Mouse (Mus musculus) G1E-ER4 (cell line): ENCODE data around the gene Lrrc2. TPM values are rescaled to one million over a fixed set of nuclear protein-coding genes. Genes with fewer than 3 reads are reported as not detected.

Experiments used
- GATA1 ChIP-seq: IDR thresholded peaks from one replicate; pipeline ENCODE4 v1.8.0; 2012; ENCODE audit warnings: low read length, inconsistent platforms
- polyA plus RNA-seq: library from polyadenylated mRNA; stranded (reverse); fragments of >175 nt; gene quantifications from 2 replicates; pipeline ENCODE4 v1.2.3, GENCODE M21; 2012

Lrrc2 gene
- polyA plus RNA-seq, 1 experiment = not detected

DNA sequence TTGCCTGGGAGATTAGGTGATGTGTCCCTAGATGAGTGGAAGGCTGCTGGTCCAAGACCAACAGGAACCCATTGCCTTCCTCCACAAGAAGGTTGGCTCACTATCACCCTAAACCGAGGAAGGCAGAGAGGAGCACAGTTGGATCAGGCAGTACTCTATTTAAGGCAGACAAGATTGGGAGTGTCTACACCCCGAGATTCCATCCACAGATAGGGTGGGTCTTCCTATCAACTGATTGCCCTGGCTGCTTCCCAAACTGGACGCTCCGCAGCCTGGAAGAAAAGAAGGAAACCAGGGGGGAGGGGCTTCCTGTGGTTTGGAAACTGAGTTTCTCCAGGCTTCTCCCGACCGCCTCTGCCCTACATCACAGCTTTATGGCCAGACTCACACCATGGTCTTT, 38.9 kb downstream of the Lrrc2 start, which contains the start of gene Rtp3:
Rtp3 (minus strand) TSS at position 380 of the 400 bp plus-strand sequence.
- no peak for TF ChIP-seq GATA1

DNA sequence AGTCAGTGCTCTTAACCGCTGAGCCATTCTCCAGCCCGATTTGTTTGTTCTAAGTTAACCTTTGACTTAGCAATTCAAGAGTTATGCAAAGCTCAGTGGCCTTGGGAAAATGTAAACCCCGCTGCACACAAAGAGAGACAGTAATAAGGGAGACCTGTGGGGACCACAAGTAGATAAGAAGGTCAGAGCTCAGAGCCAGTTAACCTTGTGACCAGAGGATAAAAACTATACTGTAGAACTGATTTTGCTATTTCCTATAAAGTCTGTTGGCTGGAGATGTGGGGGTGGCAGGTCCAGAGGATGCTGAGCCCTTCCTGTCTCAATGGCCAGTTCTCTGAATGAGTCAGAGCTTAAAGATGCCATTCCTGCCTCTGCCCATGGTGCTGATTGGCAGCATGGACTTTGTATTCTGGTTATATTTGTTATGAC, 42.0 kb downstream of the Lrrc2 start:
- TF ChIP-seq GATA1 = no peak

DNA sequence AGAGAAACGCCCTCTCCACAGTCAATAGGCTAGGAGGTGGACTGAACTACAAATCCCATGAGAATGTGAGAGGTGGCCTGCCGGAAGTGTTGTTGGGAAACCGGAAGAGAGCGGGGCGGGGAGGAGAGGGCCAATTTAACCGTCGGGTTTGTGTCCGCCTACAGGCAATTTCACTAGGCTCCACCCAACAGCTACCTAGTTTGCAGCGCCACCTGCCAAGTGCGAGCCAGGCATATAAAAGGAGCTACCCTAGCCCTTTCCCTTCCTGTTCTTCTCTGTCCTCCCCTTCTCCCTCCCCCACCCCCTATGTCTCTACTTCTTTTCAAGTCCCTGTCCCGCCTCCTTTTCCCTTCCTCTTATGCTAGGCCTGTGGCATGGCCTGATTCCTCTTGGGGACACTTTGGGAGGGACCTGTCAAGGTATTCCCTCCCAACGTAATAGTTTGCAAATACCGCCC, 43.4 kb downstream of the Lrrc2 start:
- no peak for TF ChIP-seq GATA1

DNA sequence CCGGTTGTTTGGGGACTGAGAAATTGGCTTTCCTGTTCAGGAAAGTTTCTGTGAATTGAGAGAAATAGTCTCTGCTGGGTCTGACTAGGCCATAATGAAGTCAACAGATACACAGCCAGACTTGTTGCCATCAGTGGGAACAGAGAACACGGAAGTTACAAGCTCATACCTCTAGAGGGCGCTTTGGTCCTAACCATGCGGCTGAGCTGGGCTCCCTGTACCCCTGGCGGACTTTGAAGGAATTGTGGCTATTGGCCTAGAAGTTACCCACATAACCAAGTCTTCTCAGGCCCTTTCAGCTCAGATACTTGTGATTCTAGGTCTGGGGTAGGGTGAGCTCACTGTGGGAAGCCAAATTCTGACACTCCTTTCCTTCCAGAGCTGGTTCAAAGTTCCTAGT, 45.9 kb downstream of the Lrrc2 start:
- no peak for TF ChIP-seq GATA1

DNA sequence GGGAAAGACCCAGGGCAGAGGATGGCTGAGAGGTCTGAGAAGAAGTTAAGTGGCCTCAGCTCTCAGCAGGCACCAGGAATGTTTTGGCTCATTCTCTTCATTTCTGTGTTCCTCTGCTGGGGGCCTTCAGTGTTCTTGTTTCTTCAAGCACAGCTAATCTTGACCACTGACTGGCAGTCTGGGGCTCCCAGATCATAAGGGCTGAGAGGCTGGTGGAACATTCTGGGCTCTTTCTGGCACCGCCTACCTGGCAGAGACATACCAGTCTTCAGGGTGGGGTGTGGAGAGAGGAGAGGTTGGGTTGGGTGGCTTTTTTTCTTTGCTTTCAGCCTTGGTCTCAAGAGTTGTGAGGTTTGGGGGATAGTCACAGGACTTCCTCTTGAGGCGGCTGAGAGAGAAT, 47.7 kb downstream of the Lrrc2 start:
- TF ChIP-seq GATA1 = no peak

DNA sequence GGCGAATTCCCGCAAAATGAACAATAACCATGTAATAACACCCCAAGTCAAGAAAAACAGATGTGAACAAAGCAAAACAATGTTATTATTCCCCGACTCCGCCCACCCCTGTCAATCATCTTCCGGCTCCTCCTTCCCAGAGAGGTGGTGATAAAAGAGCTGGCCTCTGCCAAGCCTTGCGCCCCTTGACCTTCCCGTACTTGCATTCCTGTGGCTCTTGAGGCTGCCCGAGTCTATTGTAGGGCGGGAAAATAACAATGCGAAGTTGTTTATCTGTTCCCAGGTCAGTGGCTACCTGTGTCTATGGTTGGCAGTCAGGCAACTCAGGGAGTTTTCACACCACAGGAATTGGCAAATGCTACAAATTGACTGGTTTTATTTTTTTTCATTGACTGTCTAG, 48.5 kb downstream of the Lrrc2 start:
- no peak for TF ChIP-seq GATA1

DNA sequence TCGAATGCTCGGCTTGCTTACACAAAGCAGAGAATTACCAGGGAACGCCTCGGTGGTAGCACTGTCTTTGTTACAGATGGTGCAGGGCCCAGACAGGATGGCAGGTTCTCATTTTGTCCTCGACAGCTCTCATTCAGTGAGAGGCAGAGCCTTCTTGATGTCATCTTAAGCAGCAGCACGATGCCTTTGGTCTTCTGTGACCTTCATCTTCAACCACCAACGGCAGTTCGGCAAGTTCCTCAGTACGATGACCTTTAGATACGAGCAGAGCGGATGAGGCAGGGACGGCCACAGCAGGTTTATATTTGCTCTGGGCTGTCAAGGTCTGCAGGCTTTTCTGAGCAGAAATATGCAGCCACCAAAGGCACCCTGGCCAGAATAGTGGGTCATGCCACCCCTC, 50.3 kb downstream of the Lrrc2 start:
- no peak for TF ChIP-seq GATA1

DNA sequence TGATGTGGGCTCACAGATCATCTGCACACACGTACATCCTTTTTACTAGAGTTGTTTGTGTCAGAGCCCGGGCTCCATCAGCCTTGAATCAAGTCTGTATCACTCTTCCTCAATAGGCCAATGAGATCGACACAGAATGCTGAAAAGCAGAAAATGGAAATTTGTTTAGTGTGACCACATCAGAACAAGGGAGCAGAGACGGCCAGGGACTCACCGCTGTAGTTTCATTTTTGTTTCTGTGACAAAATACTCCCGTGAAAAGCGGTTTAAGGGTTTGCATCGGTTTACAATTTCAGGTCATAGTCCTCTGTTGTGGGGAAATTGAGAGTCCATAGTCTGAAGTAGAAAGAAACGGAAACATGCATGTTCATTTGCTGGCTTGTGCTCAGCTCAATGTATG, 51.9 kb downstream of the Lrrc2 start:
- TF ChIP-seq GATA1 = no peak

DNA sequence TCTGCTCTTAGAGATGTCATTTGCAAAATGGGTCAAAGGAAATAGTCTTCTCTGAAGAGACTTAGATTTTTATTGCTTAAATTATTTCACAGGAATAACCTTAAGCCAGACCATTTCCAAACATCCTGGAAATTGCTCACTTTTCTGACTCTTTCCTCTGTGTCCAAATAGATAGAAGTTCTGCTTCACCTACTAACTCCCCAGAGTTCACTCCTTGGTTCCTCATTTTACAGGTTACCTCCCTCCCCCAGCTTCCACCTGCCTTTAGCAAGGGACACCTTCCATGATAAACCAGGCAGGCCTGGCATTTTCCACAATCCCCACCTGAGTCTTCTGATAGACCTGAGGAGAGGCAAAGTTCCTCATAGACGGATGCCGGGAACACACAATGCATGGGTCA, 55.2 kb downstream of the Lrrc2 start:
- no peak for TF ChIP-seq GATA1

DNA sequence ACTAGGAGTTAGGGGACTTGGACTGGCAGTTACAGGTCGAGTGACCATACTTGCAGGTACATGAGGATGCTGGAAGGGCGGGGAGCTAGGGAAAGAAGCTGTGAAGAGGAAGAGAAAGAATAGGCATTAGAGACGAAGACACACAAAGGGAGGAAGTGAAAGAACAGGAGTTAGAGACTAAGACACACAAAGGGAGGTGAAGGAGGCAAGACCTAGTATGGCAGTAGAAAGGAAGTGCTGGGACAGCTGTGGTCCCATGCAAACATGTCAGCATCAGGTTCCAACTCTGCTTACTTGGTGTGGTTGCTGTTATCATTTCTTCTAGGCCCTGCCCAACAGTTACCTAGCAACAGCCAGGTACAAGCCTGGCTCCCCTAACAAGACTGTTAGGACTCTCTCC, 58.4 kb downstream of the Lrrc2 start:
- TF ChIP-seq GATA1 = no peak

DNA sequence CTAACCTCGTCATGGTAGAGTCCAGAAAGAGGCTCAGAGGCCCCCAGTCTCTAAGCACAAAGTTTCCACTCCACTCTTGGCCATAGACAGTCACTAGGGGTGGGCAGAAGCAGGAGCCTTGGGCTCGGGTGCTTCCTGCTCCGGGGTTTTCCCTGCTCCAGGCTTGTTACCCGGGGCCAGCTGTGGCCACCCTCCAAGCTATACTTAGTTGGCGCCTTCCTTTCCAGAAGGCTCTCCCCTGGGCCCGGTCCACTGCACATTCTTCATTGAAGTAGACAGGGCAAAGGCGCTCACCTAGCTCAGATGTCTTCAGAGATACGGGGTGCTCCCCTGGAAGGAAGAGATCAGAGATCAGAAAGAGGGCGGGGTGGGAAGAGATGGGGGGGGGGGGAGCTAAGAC, 60.2 kb downstream of the Lrrc2 start:
- no peak for TF ChIP-seq GATA1

DNA sequence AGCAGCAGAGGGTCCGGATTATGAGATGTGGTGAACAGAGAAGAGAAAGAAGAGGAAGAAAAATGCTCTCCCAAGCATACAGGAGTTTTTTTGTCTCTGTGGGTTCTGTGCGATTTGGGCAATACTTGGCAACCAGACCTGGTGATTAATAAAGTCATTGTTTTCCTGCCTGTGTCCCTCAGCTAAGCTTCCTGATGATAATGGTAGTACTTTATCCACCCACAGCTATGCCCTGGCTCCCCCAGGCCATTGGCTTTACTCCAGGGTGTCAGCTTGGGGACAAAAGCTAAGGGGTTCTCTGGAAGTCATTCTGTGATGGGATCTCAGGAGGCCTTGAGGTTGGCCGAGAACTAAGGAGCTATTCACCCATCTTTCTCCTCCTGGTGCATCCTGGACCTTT, 60.7 kb downstream of the Lrrc2 start:
- no peak for TF ChIP-seq GATA1

DNA sequence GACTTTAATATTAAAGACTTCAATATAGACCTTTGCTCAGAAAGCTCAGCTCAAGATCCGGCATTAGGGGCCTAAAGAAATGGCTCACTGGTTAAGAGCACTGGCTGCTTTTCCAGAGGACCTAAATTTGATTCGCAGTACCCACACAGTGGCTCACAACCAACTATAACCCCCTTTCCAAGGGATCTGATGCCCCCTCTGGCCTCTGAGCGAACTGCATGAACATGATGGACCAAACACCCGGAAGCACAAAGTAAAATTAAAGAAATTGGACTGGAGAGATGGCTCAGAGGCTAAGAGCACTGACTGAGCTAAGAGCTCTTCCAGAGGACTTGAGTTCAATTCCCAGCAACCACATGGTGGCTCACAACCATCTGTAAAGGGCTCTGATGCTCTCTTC, 64.3 kb downstream of the Lrrc2 start:
- no peak for TF ChIP-seq GATA1

DNA sequence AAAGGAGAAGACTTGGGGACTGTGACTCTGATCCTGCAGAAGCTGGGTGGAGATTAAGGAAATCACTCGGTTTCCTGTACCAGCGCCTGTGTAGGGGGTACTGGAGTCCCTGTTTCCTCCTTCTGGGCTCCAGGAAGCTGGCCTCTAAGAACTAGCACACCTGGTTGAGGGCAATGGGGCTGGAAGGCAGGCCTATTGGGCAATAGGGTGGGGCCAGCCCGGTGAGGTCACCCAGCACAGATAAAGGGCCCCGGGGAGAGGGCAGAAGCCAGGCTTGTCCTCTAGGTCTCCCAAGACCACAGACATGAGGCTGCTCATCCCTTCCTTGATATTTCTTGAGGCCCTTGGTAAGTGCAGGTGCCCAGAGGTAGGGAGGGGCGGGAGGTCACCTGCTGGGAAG, 67.7 kb downstream of the Lrrc2 start, which contains the start of gene Ltf:
Ltf (plus strand) TSS at position 250 of the 400 bp plus-strand sequence.
- no peak for TF ChIP-seq GATA1

DNA sequence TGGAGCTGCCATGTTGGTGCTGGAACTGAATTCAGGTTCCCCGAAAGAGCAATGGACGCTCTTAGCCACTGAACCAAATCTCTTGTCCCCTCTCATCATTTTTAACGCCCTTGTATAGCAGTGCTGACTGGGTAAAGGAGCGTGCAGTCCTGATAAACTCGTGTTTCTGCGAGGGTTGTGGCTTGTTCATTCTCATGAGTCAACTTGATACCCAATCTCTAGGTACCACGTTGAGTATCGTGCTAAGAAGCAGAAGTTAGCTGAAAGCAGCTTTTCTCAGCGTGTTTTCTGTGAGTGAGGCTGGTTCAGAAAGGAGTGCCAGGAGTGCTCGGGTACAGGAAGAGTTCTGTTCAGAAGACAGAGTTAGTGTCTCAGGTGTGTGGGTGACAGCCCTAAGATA, 75.4 kb downstream of the Lrrc2 start:
- no peak for TF ChIP-seq GATA1

Other genes starting within 250 kb of the Lrrc2 start
- not detected in 2 replicates for gene Myl3, start 209.7 kb upstream of the Lrrc2 start, polyA plus RNA-seq
- gene Pth1r, start 204.4 kb upstream of the Lrrc2 start, polyA plus RNA-seq = 0.02 TPM in 1 of 2 replicates, not detected in the other
- not detected in 2 replicates for gene Prss42, start 153.4 kb upstream of the Lrrc2 start, polyA plus RNA-seq
- not detected in 2 replicates for gene Prss44, start 137.6 kb upstream of the Lrrc2 start, polyA plus RNA-seq
- not detected in 2 replicates for gene Prss43, start 124.9 kb upstream of the Lrrc2 start, polyA plus RNA-seq
- not detected in 2 replicates for gene Prss45, start 117.0 kb upstream of the Lrrc2 start, polyA plus RNA-seq
- not detected in 2 replicates for gene Prss46, start 107.0 kb upstream of the Lrrc2 start, polyA plus RNA-seq
- not detected in 2 replicates for gene Prss50, start 93.6 kb upstream of the Lrrc2 start, polyA plus RNA-seq
- gene Als2cl, start 71.7 kb upstream of the Lrrc2 start, polyA plus RNA-seq = not detected in 2 replicates
- not detected in 2 replicates for gene Tmie, start 71.4 kb upstream of the Lrrc2 start, polyA plus RNA-seq
- not detected in 2 replicates for gene Fam240a, start 34.7 kb upstream of the Lrrc2 start, polyA plus RNA-seq
- gene Tdgf1, start 5.4 kb upstream of the Lrrc2 start, polyA plus RNA-seq = not detected in 2 replicates
- not detected in 2 replicates for gene Rtp3, start 39.0 kb downstream of the Lrrc2 start, polyA plus RNA-seq
- gene Ltf, start 67.7 kb downstream of the Lrrc2 start, polyA plus RNA-seq = not detected in 2 replicates
- gene Ccrl2, start 106.0 kb downstream of the Lrrc2 start, polyA plus RNA-seq = 0.37 and 3.4 TPM in 2 replicates
- 14.3 and 18.8 TPM in 2 replicates for gene Lrrfip2, start 166.0 kb downstream of the Lrrc2 start, polyA plus RNA-seq